Mouse (Mus musculus) hindbrain, embryonic 14.5 days (tissue): ENCODE results near the gene Baiap2. TPM values are rescaled to one million over a fixed set of nuclear protein-coding genes. Genes with fewer than 3 reads are reported as not detected.

Source experiments
- ATAC-seq: fragments of 200-750 bp; cut with Nextera tagmentation; 2 replicates; pipeline ENCODE4 v1.8.0; 2017; ENCODE audit warnings: moderate number of reproducible peaks, mild to moderate bottlenecking, moderate TSS enrichment, moderate library complexity; ENCODE audit not compliant: low FRiP score
- DNase-seq: peaks from one replicate; pipeline ENCODE4 v3.0.0-alpha.2; 2015; ENCODE audit warnings: low spot score
- H3K27ac ChIP-seq: fragments of 300-500 bp; sonication (generic); 2 replicates; pipeline ENCODE4 v1.5.1; 2014; ENCODE audit warnings: mild to moderate bottlenecking, moderate library complexity
- H3K27me3 ChIP-seq: fragments of 300-500 bp; sonication (generic); 2 replicates; pipeline ENCODE4 v1.6.1; 2014; ENCODE audit warnings: mild to moderate bottlenecking, low read length, mixed read lengths; ENCODE audit not compliant: control insufficient read depth, insufficient read depth
- H3K36me3 ChIP-seq: fragments of 300-500 bp; sonication (generic); replicated peaks from 2 replicates; pipeline ENCODE4 v1.6.1; 2014; ENCODE audit not compliant: control insufficient read depth, insufficient read depth
- H3K4me1 ChIP-seq: fragments of 300-500 bp; sonication (generic); replicated peaks from 2 replicates; pipeline ENCODE4 v1.6.1; 2014; ENCODE audit warnings: antibody characterized with exemption, low read length, mixed read lengths; ENCODE audit not compliant: control insufficient read depth, insufficient read depth
- H3K4me2 ChIP-seq: fragments of 300-500 bp; sonication (generic); replicated peaks from 2 replicates; pipeline ENCODE4 v1.6.1; 2014; ENCODE audit warnings: mild to moderate bottlenecking, moderate library complexity
- H3K4me3 ChIP-seq: fragments of 300-500 bp; sonication (generic); replicated peaks from 2 replicates; pipeline ENCODE4 v1.5.1; 2014; ENCODE audit warnings: mild to moderate bottlenecking, low read length
- H3K9ac ChIP-seq: fragments of 300-500 bp; sonication (generic); 2 replicates; pipeline ENCODE4 v1.6.1; 2014
- H3K9me3 ChIP-seq: fragments of 300-500 bp; sonication (generic); 2 replicates; pipeline ENCODE4 v1.6.1; 2016; ENCODE audit warnings: low read length; ENCODE audit not compliant: control insufficient read depth
- WGBS: fragments of 180-500 bp; shearing (Covaris S2); extraction: QIAGEN DNeasy Blood & Tissue Kit; methylation state at CpG from one replicate; pipeline ENCODE4 v1.1.7; 2014; 5-methylcytosine and 5-hydroxymethylcytosine counted together
- polyA plus RNA-seq: library from polyadenylated mRNA; unstranded; fragments of >200 nt; fragmentation: Nextera tagmentation; extraction: Ambion mirVana; gene quantifications from 2 replicates; pipeline ENCODE4 v1.2.1, GENCODE M21; 2014

The Baiap2 gene
- polyA plus RNA-seq, 1 experiment from 2014 or later = 13.7 TPM

- 27% methylated on average over 10 of the region's 10 CpGs for WGBS
- no peaks in the 10 kb centered on the region for H3K9me3 ChIP-seq
- peak overlapping the region; percentile 67; the same call in 1 of the 2 replicates for H3K27ac ChIP-seq
- H3K9ac ChIP-seq = no peak overlapping the region
- H3K4me3 ChIP-seq = no peak overlapping the region
- DNase-seq (peak; percentile 64), ATAC-seq (peak; percentile 72)
- peaks cover 22% of the 10 kb centered on the region for H3K4me1 ChIP-seq
- H3K27me3 ChIP-seq = no peaks in the 10 kb centered on the region
- H3K36me3 ChIP-seq = no peaks in the 10 kb centered on the region
- H3K4me2 ChIP-seq = no peak overlapping the region
Measured at GRCm38 (mm10) chr11:119989115-119989564, 46.6 kb downstream of the Baiap2 start.

DNA sequence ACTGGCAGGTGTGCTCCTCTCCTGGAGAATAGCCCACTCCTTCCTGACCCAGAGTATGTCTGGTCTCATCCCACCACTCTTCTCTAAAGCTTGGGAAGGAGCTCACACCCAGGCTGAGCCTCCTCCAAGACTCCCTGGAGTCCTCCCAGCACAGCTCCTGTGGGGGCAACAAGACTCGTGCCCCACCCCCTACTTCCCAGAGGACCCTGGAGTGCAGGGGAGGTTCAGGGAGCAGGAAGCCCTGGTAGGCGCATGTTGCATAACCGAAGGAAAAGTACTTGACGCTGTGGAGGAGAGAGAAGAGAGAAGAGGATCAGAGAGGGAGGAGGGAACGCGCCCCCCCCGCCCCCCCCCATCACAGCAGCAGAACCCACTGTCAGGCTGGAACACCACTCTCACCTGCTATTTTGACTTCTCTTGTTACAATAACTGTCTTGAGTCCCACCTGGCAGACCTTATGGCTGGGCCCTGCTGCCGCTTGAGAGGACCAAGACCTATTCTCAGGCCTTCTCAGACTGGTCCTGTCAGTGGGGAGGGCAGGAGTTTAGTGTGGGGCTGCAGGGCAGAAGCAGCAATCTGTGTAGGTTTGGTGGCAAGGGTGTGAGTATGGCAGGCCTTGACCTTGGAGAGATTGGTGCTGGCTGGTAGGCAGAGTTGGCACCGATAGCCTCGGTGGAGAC lies 48.2 kb downstream of the Baiap2 start:
- WGBS = 55% methylated on average over 10 of the region's 10 CpGs
- no peak overlapping the region for H3K9ac ChIP-seq
- H3K4me1 ChIP-seq = peaks cover 22% of the 10 kb centered on the region
- no peak for DNase-seq
- no peaks in the 10 kb centered on the region for H3K27me3 ChIP-seq
- H3K36me3 ChIP-seq = no peaks in the 10 kb centered on the region
- H3K4me3 ChIP-seq = no peak overlapping the region
- no peak; the same call in 1 of the 2 replicates for ATAC-seq
- no peak overlapping the region; the same call in 1 of the 2 replicates for H3K4me2 ChIP-seq
- no peak overlapping the region; the same call in 1 of the 2 replicates for H3K27ac ChIP-seq
- no peaks in the 10 kb centered on the region for H3K9me3 ChIP-seq

- no peak overlapping the region; the same call in 1 of the 2 replicates for H3K4me2 ChIP-seq
Measured at GRCm38 (mm10) chr11:119991338-119991678, 48.7 kb downstream of the Baiap2 start.

DNA sequence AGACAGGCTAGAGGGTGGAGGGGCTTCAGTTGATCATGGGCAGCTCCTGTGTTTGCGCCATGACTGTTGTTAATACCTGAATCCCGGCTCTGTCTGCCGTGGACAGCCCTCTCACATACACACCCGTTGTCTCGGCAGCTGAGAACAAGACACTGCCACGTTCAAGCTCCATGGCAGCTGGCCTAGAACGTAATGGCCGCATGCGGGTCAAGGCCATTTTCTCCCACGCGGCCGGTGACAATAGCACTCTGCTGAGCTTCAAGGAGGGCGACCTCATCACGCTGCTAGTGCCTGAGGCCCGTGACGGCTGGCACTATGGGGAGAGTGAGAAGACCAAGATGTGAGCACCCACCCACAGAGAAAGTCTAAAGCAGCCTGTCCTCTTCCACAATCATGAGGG lies 54.8 kb downstream of the Baiap2 start:
- WGBS = 76% methylated on average over 16 of the region's 16 CpGs
- no peaks in the 10 kb centered on the region for H3K9me3 ChIP-seq
- DNase-seq (no peak), ATAC-seq (no peak)
- H3K4me3 ChIP-seq = no peak overlapping the region
- H3K9ac ChIP-seq = no peak overlapping the region
- H3K27ac ChIP-seq = no peak overlapping the region
- no peak overlapping the region for H3K4me2 ChIP-seq
- H3K27me3 ChIP-seq = no peaks in the 10 kb centered on the region
- no peaks in the 10 kb centered on the region for H3K4me1 ChIP-seq
- no peaks in the 10 kb centered on the region for H3K36me3 ChIP-seq

More at GRCm38 (mm10) chr11:119991338-119991678, 48.7 kb downstream of the Baiap2 start:
- no peaks in the 10 kb centered on the region for H3K36me3 ChIP-seq
- H3K9me3 ChIP-seq = no peaks in the 10 kb centered on the region
- H3K27ac ChIP-seq = no peak overlapping the region; the same call in 1 of the 2 replicates
- ATAC-seq (peak; percentile 72), DNase-seq (peak; percentile 89)
- no peak overlapping the region for H3K4me3 ChIP-seq
- no peak overlapping the region for H3K9ac ChIP-seq
- H3K27me3 ChIP-seq = no peaks in the 10 kb centered on the region
- 16% methylated on average over 10 of the region's 10 CpGs for WGBS
- peaks cover 22% of the 10 kb centered on the region for H3K4me1 ChIP-seq

- H3K4me3 ChIP-seq = no peak overlapping the region
- H3K4me1 ChIP-seq = no peaks in the 10 kb centered on the region
- no peak overlapping the region for H3K4me2 ChIP-seq
- H3K27me3 ChIP-seq = no peaks in the 10 kb centered on the region
- H3K9ac ChIP-seq = no peak overlapping the region
- H3K36me3 ChIP-seq = peaks cover 14% of the 10 kb centered on the region; the same call in 1 of the 2 replicates
- DNase-seq (no peak), ATAC-seq (no peak)
- H3K9me3 ChIP-seq = no peaks in the 10 kb centered on the region
- no peak overlapping the region for H3K27ac ChIP-seq
- 80% methylated on average over 5 of the region's 5 CpGs for WGBS
Measured at GRCm38 (mm10) chr11:120002041-120002440, 59.5 kb downstream of the Baiap2 start.

GRCm38 (mm10) chr11:120002634-120003220 lies 60.2 kb downstream of the Baiap2 start:
- H3K4me1 ChIP-seq = no peaks in the 10 kb centered on the region
- 91% methylated on average over 7 of the region's 7 CpGs for WGBS
- no peaks in the 10 kb centered on the region for H3K27me3 ChIP-seq
- ATAC-seq (no peak), DNase-seq (no peak)
- no peak overlapping the region for H3K27ac ChIP-seq
- peaks cover 19% of the 10 kb centered on the region; the same call in 1 of the 2 replicates for H3K36me3 ChIP-seq
- H3K4me2 ChIP-seq = no peak overlapping the region
- no peak overlapping the region for H3K9ac ChIP-seq
- H3K4me3 ChIP-seq = no peak overlapping the region
- H3K9me3 ChIP-seq = no peaks in the 10 kb centered on the region

- H3K4me3 ChIP-seq = no peak overlapping the region
- H3K9me3 ChIP-seq = no peaks in the 10 kb centered on the region
- no peaks in the 10 kb centered on the region for H3K27me3 ChIP-seq
- H3K27ac ChIP-seq = no peak overlapping the region
- H3K36me3 ChIP-seq = peaks cover 40% of the 10 kb centered on the region
- ATAC-seq (no peak), DNase-seq (no peak)
- WGBS = 88% methylated on average over 18 of the region's 18 CpGs
- H3K4me2 ChIP-seq = no peak overlapping the region
- H3K4me1 ChIP-seq = no peaks in the 10 kb centered on the region
- H3K9ac ChIP-seq = no peak overlapping the region
Measured at GRCm38 (mm10) chr11:120005434-120006317, 63.1 kb downstream of the Baiap2 start.

- H3K4me1 ChIP-seq = peaks cover under 1% of the 10 kb centered on the region; the same call in 1 of the 2 replicates
- WGBS = 79% methylated on average over 4 of the region's 4 CpGs
- peaks cover 51% of the 10 kb centered on the region for H3K36me3 ChIP-seq
- no peak overlapping the region for H3K4me3 ChIP-seq
- H3K9ac ChIP-seq = no peak overlapping the region
- H3K9me3 ChIP-seq = no peaks in the 10 kb centered on the region
- no peak overlapping the region for H3K27ac ChIP-seq
- ATAC-seq (no peak), DNase-seq (no peak)
- H3K27me3 ChIP-seq = no peaks in the 10 kb centered on the region
- no peak overlapping the region for H3K4me2 ChIP-seq
Measured at GRCm38 (mm10) chr11:120007496-120008080, 65.0 kb downstream of the Baiap2 start.

DNA sequence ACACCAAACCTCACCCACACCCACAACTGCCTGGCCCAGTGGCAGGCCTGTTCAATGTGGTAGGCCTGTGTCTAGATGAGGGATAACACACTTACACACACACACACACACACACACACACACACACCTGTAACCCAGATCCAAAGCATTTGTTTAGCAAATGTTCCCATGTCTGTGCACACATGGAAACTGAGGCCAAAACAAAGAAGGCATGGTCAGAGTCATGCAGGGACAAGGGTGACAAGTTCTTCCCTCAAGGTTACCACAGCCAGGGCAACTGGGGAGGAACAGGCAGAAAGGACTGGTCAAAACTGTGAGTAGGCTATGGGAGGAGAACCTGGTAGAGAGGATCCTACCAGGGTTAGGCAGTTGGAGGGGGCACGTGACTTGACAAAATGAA lies 65.9 kb downstream of the Baiap2 start:
- Histone ChIP-seq H3K4me2 (no peak overlapping the region), H3K4me1 (peaks cover 6% of the 10 kb centered on the region; the same call in 1 of the 2 replicates), H3K4me3 (no peak overlapping the region), H3K9me3 (no peaks in the 10 kb centered on the region), H3K27ac (no peak overlapping the region), H3K27me3 (no peaks in the 10 kb centered on the region), H3K36me3 (peaks cover 54% of the 10 kb centered on the region), H3K9ac (no peak overlapping the region)
- DNase-seq = no peak
- ATAC-seq = no peak
- 86% methylated on average over 1 of the region's 1 CpGs for WGBS
